Mouse (Mus musculus): ENCODE measurements around the gene Klhl26. TPM values are rescaled to one million over a fixed set of nuclear protein-coding genes. Genes with fewer than 3 reads are reported as not detected.

Klhl26 gene
- 7.3 to 8.5 TPM (median 7.7 TPM) in 4 replicates for total RNA-seq (2023; ENCODE audit: inconsistent age)

GRCm38 (mm10) chr8:70476333-70477268, at the start of gene Klhl26:
TSS of gene Klhl26 (minus strand) at chr8:70476968.

GRCm38 (mm10) chr8:70510228-70510915, 33.6 kb upstream of the Klhl26 start, which contains the start of gene Uba52:
TSS of gene Uba52 (minus strand) at chr8:70510801.

GRCm38 (mm10) chr8:70506328-70507026, 29.7 kb upstream of the Klhl26 start, which contains the start of gene Rex1bd:
TSS of gene Rex1bd (minus strand) at chr8:70506752.

GRCm38 (mm10) chr8:70492664-70493640, 16.2 kb upstream of the Klhl26 start, which contains the start of gene Crlf1:
TSS of gene Crlf1 (plus strand) at chr8:70493158.

GRCm38 (mm10) chr8:70486941-70487520, 10.3 kb upstream of the Klhl26 start, which contains the start of gene Tmem59l:
TSS of gene Tmem59l (minus strand) at chr8:70487358.

GRCm38 (mm10) chr8:70439055-70439847, 37.5 kb downstream of the Klhl26 start, which contains the start of gene Crtc1:
TSS of gene Crtc1 (minus strand) at chr8:70439579.

Other genes starting within 250 kb of the Klhl26 start
- 63.2 to 81.3 TPM (median 69.3 TPM) in 4 replicates for gene Sugp2, start 242.7 kb downstream of the Klhl26 start, total RNA-seq (2023; ENCODE audit: inconsistent age)
- gene Armc6, start 242.5 kb downstream of the Klhl26 start, total RNA-seq (2023; ENCODE audit: inconsistent age): 6.2 to 12.6 TPM (median 7.9 TPM) in 4 replicates
- gene Homer3, start 194.1 kb downstream of the Klhl26 start, total RNA-seq (2023; ENCODE audit: inconsistent age): 7.0 to 10.2 TPM (median 8.9 TPM) in 4 replicates
- gene Ddx49, start 174.5 kb downstream of the Klhl26 start, total RNA-seq (2023; ENCODE audit: inconsistent age): 60.2 to 96.0 TPM (median 74.4 TPM) in 4 replicates
- gene Cope, start 174.4 kb downstream of the Klhl26 start, total RNA-seq (2023; ENCODE audit: inconsistent age): 101 to 125 TPM (median 107 TPM) in 4 replicates
- gene Cers1, start 161.2 kb downstream of the Klhl26 start, total RNA-seq (2023; ENCODE audit: inconsistent age): not detected in 4 replicates
- not detected in 4 replicates for gene Gdf1, start 147.2 kb downstream of the Klhl26 start, total RNA-seq (2023; ENCODE audit: inconsistent age)
- 70.0 to 77.0 TPM (median 72.2 TPM) in 4 replicates for gene Upf1, start 123.7 kb downstream of the Klhl26 start, total RNA-seq (2023; ENCODE audit: inconsistent age)
- gene Comp, start 103.4 kb downstream of the Klhl26 start, total RNA-seq (2023; ENCODE audit: inconsistent age): 0.27 TPM in 1 of 4 replicates, not detected in the others
- gene Crtc1, start 37.4 kb downstream of the Klhl26 start, total RNA-seq (2023; ENCODE audit: inconsistent age): 22.3 to 28.4 TPM (median 23.9 TPM) in 4 replicates
- gene Tmem59l, start 10.4 kb upstream of the Klhl26 start, total RNA-seq (2023; ENCODE audit: inconsistent age): not detected in 4 replicates
- gene Crlf1, start 16.2 kb upstream of the Klhl26 start, total RNA-seq (2023; ENCODE audit: inconsistent age): 1.4 TPM in 1 of 4 replicates, not detected in the others
- 28.9 to 47.2 TPM (median 37.2 TPM) in 4 replicates for gene Rex1bd, start 29.8 kb upstream of the Klhl26 start, total RNA-seq (2023; ENCODE audit: inconsistent age)
- 2,371 to 2,974 TPM (median 2,811 TPM) in 4 replicates for gene Uba52, start 33.8 kb upstream of the Klhl26 start, total RNA-seq (2023; ENCODE audit: inconsistent age)
- 246 to 268 TPM (median 258 TPM) in 4 replicates for gene Fkbp8, start 50.8 kb upstream of the Klhl26 start, total RNA-seq (2023; ENCODE audit: inconsistent age)
- gene Kxd1, start 51.0 kb upstream of the Klhl26 start, total RNA-seq (2023; ENCODE audit: inconsistent age): 54.8 to 67.2 TPM (median 60.8 TPM) in 4 replicates
- gene Ell, start 62.5 kb upstream of the Klhl26 start, total RNA-seq (2023; ENCODE audit: inconsistent age): 27.0 to 37.0 TPM (median 32.5 TPM) in 4 replicates
- 95.3 to 112 TPM (median 100 TPM) in 4 replicates for gene Isyna1, start 117.4 kb upstream of the Klhl26 start, total RNA-seq (2023; ENCODE audit: inconsistent age)
- gene Ssbp4, start 131.9 kb upstream of the Klhl26 start, total RNA-seq (2023; ENCODE audit: inconsistent age): 61.1 to 68.9 TPM (median 66.7 TPM) in 4 replicates
- 4.0 to 6.8 TPM (median 5.4 TPM) in 4 replicates for gene Lrrc25, start 139.2 kb upstream of the Klhl26 start, total RNA-seq (2023; ENCODE audit: inconsistent age)
- not detected in 4 replicates for gene Gdf15, start 155.5 kb upstream of the Klhl26 start, total RNA-seq (2023; ENCODE audit: inconsistent age)
- gene Pgpep1, start 183.4 kb upstream of the Klhl26 start, total RNA-seq (2023; ENCODE audit: inconsistent age): 7.3 to 13.8 TPM (median 11.9 TPM) in 4 replicates
- gene Lsm4, start 196.3 kb upstream of the Klhl26 start, total RNA-seq (2023; ENCODE audit: inconsistent age): 110 to 142 TPM (median 130 TPM) in 4 replicates
- gene Jund, start 222.0 kb upstream of the Klhl26 start, total RNA-seq (2023; ENCODE audit: inconsistent age): 2,155 to 2,567 TPM (median 2,406 TPM) in 4 replicates
- gene Iqcn, start 226.5 kb upstream of the Klhl26 start, total RNA-seq (2023; ENCODE audit: inconsistent age): 40.3 to 68.5 TPM (median 46.5 TPM) in 4 replicates
- gene Gm3336, start 241.6 kb upstream of the Klhl26 start, total RNA-seq (2023; ENCODE audit: inconsistent age): 0.87 to 2.4 TPM in 2 of 4 replicates, not detected in the others
- gene Pde4c, start 246.8 kb upstream of the Klhl26 start, total RNA-seq (2023; ENCODE audit: inconsistent age): 2.7 to 6.0 TPM (median 3.9 TPM) in 4 replicates

Measured in B cell, adult (primary cell).